Mouse (Mus musculus) forebrain, embryonic 16.5 days (tissue): ENCODE measurements around the gene Clint1. TPM values are rescaled to one million over a fixed set of nuclear protein-coding genes. Genes with fewer than 3 reads are reported as not detected.
A peak's percentile ranks its signal among the peaks of the same experiment; 100 is the strongest.

Experiments used
- ATAC-seq: fragments of 200-750 bp; cut with Nextera tagmentation; 2 replicates; pipeline ENCODE4 v1.8.0; 2017; ENCODE audit warnings: mild to moderate bottlenecking, moderate library complexity
- H3K27ac ChIP-seq: fragments of 300-500 bp; sonication (generic); 2 replicates; pipeline ENCODE4 v1.5.1; 2014; ENCODE audit warnings: low read length, control low read depth
- H3K27me3 ChIP-seq: fragments of 300-500 bp; sonication (generic); replicated peaks from 2 replicates; pipeline ENCODE4 v1.6.1; 2014; ENCODE audit warnings: low read length; ENCODE audit not compliant: control insufficient read depth, insufficient read depth
- H3K36me3 ChIP-seq: fragments of 300-500 bp; sonication (generic); 2 replicates; pipeline ENCODE4 v1.6.1; 2014; ENCODE audit not compliant: control insufficient read depth, insufficient read depth
- H3K4me1 ChIP-seq: fragments of 300-500 bp; sonication (generic); replicated peaks from 2 replicates; pipeline ENCODE4 v1.6.1; 2014; ENCODE audit warnings: low read length; ENCODE audit not compliant: control insufficient read depth, insufficient read depth
- H3K4me2 ChIP-seq: fragments of 300-500 bp; sonication (generic); 2 replicates; pipeline ENCODE4 v1.6.1; 2014; ENCODE audit warnings: mild to moderate bottlenecking, low read length, control low read depth
- H3K4me3 ChIP-seq: fragments of 300-500 bp; sonication (generic); replicated peaks from 2 replicates; pipeline ENCODE4 v1.5.1; 2014; ENCODE audit warnings: mild to moderate bottlenecking, low read length, control low read depth
- H3K9ac ChIP-seq: fragments of 300-500 bp; sonication (generic); replicated peaks from 2 replicates; pipeline ENCODE4 v1.6.1; 2014; ENCODE audit warnings: low read depth, low read length, control low read depth
- H3K9me3 ChIP-seq: fragments of 300-500 bp; sonication (generic); 2 replicates; pipeline ENCODE4 v1.6.1; 2016; ENCODE audit warnings: low read length; ENCODE audit not compliant: control insufficient read depth
- WGBS: fragments of 180-500 bp; shearing (Covaris S2); extraction: QIAGEN DNeasy Blood & Tissue Kit; methylation state at CpG from one replicate; pipeline ENCODE4 v1.1.7; 2014; 5-methylcytosine and 5-hydroxymethylcytosine counted together
- polyA plus RNA-seq: library from polyadenylated mRNA; unstranded; fragments of >200 nt; fragmentation: Nextera tagmentation; extraction: Ambion mirVana; gene quantifications from 2 replicates; pipeline ENCODE4 v1.2.1, GENCODE M21; 2015

Clint1 gene
- polyA plus RNA-seq, 1 experiment from 2014 or later, result 45.1 TPM

- peak overlapping the region; percentile 93 for H3K9ac ChIP-seq
- H3K9me3 ChIP-seq, result no peaks in the 10 kb centered on the region
- WGBS, result 2% methylated on average over 45 of the region's 58 CpGs
- peak overlapping the region; percentile 68 for H3K4me3 ChIP-seq
- H3K36me3 ChIP-seq, result 0 out of 2 replicates have a peak, but pooled peaks cover 2% of the 10 kb centered on the region
- no peaks in the 10 kb centered on the region for H3K27me3 ChIP-seq
- no peak; the same call in none of the 2 replicates for ATAC-seq
- peak overlapping the region; percentile 89 for H3K4me2 ChIP-seq
- peak overlapping the region; percentile 67; the same call in 1 of the 2 replicates for H3K27ac ChIP-seq
- peaks cover 18% of the 10 kb centered on the region for H3K4me1 ChIP-seq
Observed at GRCm38 (mm10) chr11:45852124-45852994, 508 bp downstream of the Clint1 start.

GRCm38 (mm10) chr11:45852995-45853317 is 1.1 kb downstream of the Clint1 start:
- no peak for ATAC-seq
- H3K4me1 ChIP-seq, result peaks cover 18% of the 10 kb centered on the region
- H3K9ac ChIP-seq, result no peak overlapping the region
- H3K27me3 ChIP-seq, result no peaks in the 10 kb centered on the region
- no peak overlapping the region for H3K27ac ChIP-seq
- 0 out of 2 replicates have a peak overlapping the region, but pooled peaks have one; percentile 3 for H3K4me3 ChIP-seq
- 76% methylated on average over 6 of the region's 6 CpGs for WGBS
- H3K36me3 ChIP-seq, result 0 out of 2 replicates have a peak, but pooled peaks cover 2% of the 10 kb centered on the region
- H3K9me3 ChIP-seq, result no peaks in the 10 kb centered on the region
- peak overlapping the region; percentile 89 for H3K4me2 ChIP-seq

GRCm38 (mm10) chr11:45853916-45854315 is 2.1 kb downstream of the Clint1 start:
- no peaks in the 10 kb centered on the region for H3K27me3 ChIP-seq
- 98% methylated on average over 2 of the region's 2 CpGs for WGBS
- H3K9ac ChIP-seq, result no peak overlapping the region
- H3K4me3 ChIP-seq, result no peak overlapping the region
- peaks cover 18% of the 10 kb centered on the region for H3K4me1 ChIP-seq
- no peak overlapping the region for H3K27ac ChIP-seq
- H3K4me2 ChIP-seq, result no peak overlapping the region
- ATAC-seq, result no peak
- 0 out of 2 replicates have a peak, but pooled peaks cover 2% of the 10 kb centered on the region for H3K36me3 ChIP-seq
- H3K9me3 ChIP-seq, result no peaks in the 10 kb centered on the region

GRCm38 (mm10) chr11:45854381-45854780 is 2.5 kb downstream of the Clint1 start:
- H3K9ac ChIP-seq, result no peak overlapping the region
- 91% methylated on average over 7 of the region's 7 CpGs for WGBS
- 0 out of 2 replicates have a peak, but pooled peaks cover 2% of the 10 kb centered on the region for H3K36me3 ChIP-seq
- H3K4me3 ChIP-seq, result no peak overlapping the region
- no peaks in the 10 kb centered on the region for H3K9me3 ChIP-seq
- no peak overlapping the region for H3K27ac ChIP-seq
- no peak for ATAC-seq
- no peak overlapping the region for H3K4me2 ChIP-seq
- peaks cover 18% of the 10 kb centered on the region for H3K4me1 ChIP-seq
- no peaks in the 10 kb centered on the region for H3K27me3 ChIP-seq

- Histone ChIP-seq H3K27ac (no peak overlapping the region), H3K27me3 (no peaks in the 10 kb centered on the region), H3K9me3 (no peaks in the 10 kb centered on the region), H3K4me1 (peaks cover 18% of the 10 kb centered on the region), H3K4me3 (no peak overlapping the region), H3K36me3 (0 out of 2 replicates have a peak, but pooled peaks cover 2% of the 10 kb centered on the region), H3K9ac (no peak overlapping the region), H3K4me2 (no peak overlapping the region)
- WGBS, result 85% methylated on average over 7 of the region's 7 CpGs
- ATAC-seq, result no peak
Observed at GRCm38 (mm10) chr11:45855407-45856148, 3.7 kb downstream of the Clint1 start.

- ATAC-seq, result no peak
- no peaks in the 10 kb centered on the region for H3K27me3 ChIP-seq
- H3K4me1 ChIP-seq, result peaks cover 18% of the 10 kb centered on the region
- 0 out of 2 replicates have a peak, but pooled peaks cover 2% of the 10 kb centered on the region for H3K36me3 ChIP-seq
- no peak overlapping the region for H3K9ac ChIP-seq
- H3K4me2 ChIP-seq, result no peak overlapping the region
- no peak overlapping the region for H3K27ac ChIP-seq
- 85% methylated on average over 6 of the region's 6 CpGs for WGBS
- no peaks in the 10 kb centered on the region for H3K9me3 ChIP-seq
- no peak overlapping the region for H3K4me3 ChIP-seq
Observed at GRCm38 (mm10) chr11:45856149-45856516, 4.3 kb downstream of the Clint1 start.

GRCm38 (mm10) chr11:45861334-45861733 is 9.5 kb downstream of the Clint1 start:
- Histone ChIP-seq H3K9ac (no peak overlapping the region), H3K27me3 (no peaks in the 10 kb centered on the region), H3K36me3 (no peaks in the 10 kb centered on the region), H3K4me3 (no peak overlapping the region), H3K4me1 (no peaks in the 10 kb centered on the region), H3K9me3 (no peaks in the 10 kb centered on the region), H3K4me2 (no peak overlapping the region), H3K27ac (no peak overlapping the region)
- WGBS, result 92% methylated on average over 7 of the region's 7 CpGs
- ATAC-seq, result no peak

- H3K27ac ChIP-seq, result no peak overlapping the region
- H3K36me3 ChIP-seq, result no peaks in the 10 kb centered on the region
- H3K4me3 ChIP-seq, result no peak overlapping the region
- H3K9me3 ChIP-seq, result no peaks in the 10 kb centered on the region
- H3K27me3 ChIP-seq, result no peaks in the 10 kb centered on the region
- WGBS, result 92% methylated on average over 3 of the region's 3 CpGs
- ATAC-seq, result no peak
- no peak overlapping the region for H3K4me2 ChIP-seq
- H3K9ac ChIP-seq, result no peak overlapping the region
- no peaks in the 10 kb centered on the region for H3K4me1 ChIP-seq
Observed at GRCm38 (mm10) chr11:45864409-45864808, 12.6 kb downstream of the Clint1 start.

GRCm38 (mm10) chr11:45865861-45866260 is 14.0 kb downstream of the Clint1 start:
- WGBS, result 95% methylated on average over 2 of the region's 2 CpGs
- Histone ChIP-seq H3K4me1 (no peaks in the 10 kb centered on the region; the same call in 1 of the 2 replicates), H3K4me2 (no peak overlapping the region), H3K9ac (no peak overlapping the region), H3K9me3 (no peaks in the 10 kb centered on the region), H3K27ac (no peak overlapping the region), H3K27me3 (no peaks in the 10 kb centered on the region), H3K36me3 (no peaks in the 10 kb centered on the region), H3K4me3 (no peak overlapping the region)
- no peak for ATAC-seq
